22 mouse cellular contexts compared by ENCODE assay signal in the genomic region with DNA sequence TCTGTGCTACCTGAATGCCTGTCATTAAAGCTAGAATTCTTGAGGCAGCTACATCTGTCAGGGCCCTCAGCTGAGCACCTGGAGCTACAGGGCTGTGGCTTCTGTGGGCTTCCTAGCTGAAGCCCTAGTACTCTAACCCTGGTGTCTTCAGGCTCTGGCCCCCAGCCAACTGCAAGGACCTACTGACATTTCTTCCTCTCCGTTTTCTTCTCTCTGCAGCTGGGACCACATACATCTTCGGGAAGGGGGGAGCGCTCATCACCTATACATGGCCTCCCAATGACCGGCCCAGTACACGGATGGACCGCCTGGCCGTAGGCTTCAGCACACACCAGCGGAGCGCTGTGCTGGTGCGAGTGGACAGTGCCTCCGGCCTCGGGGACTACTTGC. TPM values are rescaled to one million over a fixed set of nuclear protein-coding genes. Genes with fewer than 3 reads are reported as not detected.
DNase-seq lines count a peak whose midpoint lies in the region; ATAC-seq and TF ChIP-seq lines count a peak whose summit lies in the region.
"Had no signal": no experiment of that assay in that cellular context is flagged by ENCODE, and none has a peak within 500 bp of the region (broad histone marks: within the 10 kb centered on the region; RNA-seq: fewer than 3 reads in every experiment).

No protein-coding gene starts in this region.

- peak overlapping the region; percentile 6; the same call in 1 of the 2 replicates for H3K4me2 ChIP-seq in forebrain, embryonic 12.5 days
- H3K4me2 ChIP-seq in hindbrain, postnatal 0 days (ENCODE audit: low read depth, low read length): peak overlapping the region; percentile 92; the same call in 1 of the 2 replicates
- H3K4me2 ChIP-seq in midbrain, embryonic 16.5 days (ENCODE audit: low read length): peak overlapping the region; percentile 91; the same call in 1 of the 2 replicates
- H3K4me2 ChIP-seq: liver, embryonic 12.5 days had no signal

- peaks cover 20% of the 10 kb centered on the region for H3K36me3 ChIP-seq in forebrain, embryonic 12.5 days (replicated peaks)
- peaks cover 28% of the 10 kb centered on the region for H3K36me3 ChIP-seq in forebrain, embryonic 10.5 days (replicated peaks)
- peaks cover 29% of the 10 kb centered on the region for H3K36me3 ChIP-seq in hindbrain, postnatal 0 days (ENCODE audit: insufficient read depth, low read length)
- H3K36me3 ChIP-seq in hindbrain, embryonic 10.5 days: peaks cover 33% of the 10 kb centered on the region
- peaks cover 26% of the 10 kb centered on the region; the same call in 1 of the 2 replicates for H3K36me3 ChIP-seq in midbrain, embryonic 16.5 days (ENCODE audit: control insufficient read depth, insufficient read depth, low read length)
- H3K36me3 ChIP-seq: liver, embryonic 12.5 days had no signal

- peaks cover 12% of the 10 kb centered on the region for H3K27me3 ChIP-seq in forebrain, embryonic 12.5 days
- H3K27me3 ChIP-seq in forebrain, embryonic 10.5 days (ENCODE audit: poor library complexity, severe bottlenecking): peaks cover 86% of the 10 kb centered on the region
- H3K27me3 ChIP-seq in hindbrain, postnatal 0 days (ENCODE audit: insufficient read depth, low read length): no peaks in the 10 kb centered on the region
- peaks cover 81% of the 10 kb centered on the region for H3K27me3 ChIP-seq in hindbrain, embryonic 10.5 days (ENCODE audit: insufficient read depth, poor library complexity, severe bottlenecking)
- no peaks in the 10 kb centered on the region for H3K27me3 ChIP-seq in midbrain, embryonic 16.5 days (ENCODE audit: control insufficient read depth, insufficient read depth, low read depth, low read length)

- H3K9ac ChIP-seq in forebrain, embryonic 12.5 days: peak overlapping the region; percentile 33; the same call in 1 of the 2 replicates
- peak overlapping the region; percentile 67; the same call in 1 of the 2 replicates for H3K9ac ChIP-seq in hindbrain, postnatal 0 days (replicated peaks; ENCODE audit: low read length)
- H3K9ac ChIP-seq in midbrain, embryonic 16.5 days (ENCODE audit: low read depth, low read length): peak overlapping the region; percentile 66; the same call in 1 of the 2 replicates
- H3K9ac ChIP-seq: liver, embryonic 12.5 days had no signal

- H3K27ac ChIP-seq in forebrain, embryonic 12.5 days: peak overlapping the region; percentile 50
- H3K27ac ChIP-seq in forebrain, embryonic 10.5 days: no peak overlapping the region
- peak overlapping the region; percentile 84; the same call in 1 of the 2 replicates for H3K27ac ChIP-seq in hindbrain, postnatal 0 days
- no peak overlapping the region for H3K27ac ChIP-seq in hindbrain, embryonic 10.5 days
- peak overlapping the region; percentile 85; the same call in 1 of the 2 replicates for H3K27ac ChIP-seq in midbrain, embryonic 16.5 days (ENCODE audit: low read length)
- H3K27ac ChIP-seq: gastrocnemius, adult 2 months; liver, embryonic 12.5 days had no signal

- ATAC-seq in forebrain, embryonic 12.5 days (ENCODE audit: low FRiP score): no peak
- ATAC-seq in hindbrain, postnatal 0 days: no peak
- no peak for ATAC-seq in midbrain, embryonic 16.5 days
- no peak for ATAC-seq in megakaryocyte-erythroid progenitor cell, adult 5-6 weeks (replicated peaks; ENCODE audit: low FRiP score, low TSS enrichment, poor library complexity, severe bottlenecking)
- ATAC-seq: liver, embryonic 12.5 days had no signal

- 89% methylated on average over 12 of the region's 12 CpGs for WGBS in forebrain, embryonic 12.5 days
- WGBS in forebrain, embryonic 10.5 days: 90% methylated on average over 12 of the region's 12 CpGs
- WGBS in hindbrain, postnatal 0 days: 81% methylated on average over 12 of the region's 12 CpGs
- WGBS in hindbrain, embryonic 10.5 days: 92% methylated on average over 12 of the region's 12 CpGs
- 93% methylated on average over 12 of the region's 12 CpGs for WGBS in midbrain, embryonic 16.5 days

- DNase-seq in forebrain, embryonic 10.5 days (ENCODE audit: extremely low spot score, low spot score): no peak
- no peak for DNase-seq in hindbrain, postnatal 0 days (ENCODE audit: low spot score)
- no peak for DNase-seq in hindbrain, embryonic 10.5 days (ENCODE audit: low spot score)
- DNase-seq in MN1 (ENCODE audit: low spot score): peak; percentile 27
- DNase-seq in kidney, adult 18-20 months: no peak
- DNase-seq: gastrocnemius, adult 2 months; spleen, adult 18-20 months; thymus, adult 18-20 months had no signal

- no peaks in the 10 kb centered on the region for H3K9me3 ChIP-seq in forebrain, embryonic 12.5 days
- no peaks in the 10 kb centered on the region for H3K9me3 ChIP-seq in forebrain, embryonic 10.5 days
- no peaks in the 10 kb centered on the region for H3K9me3 ChIP-seq in hindbrain, postnatal 0 days (ENCODE audit: low read length)
- H3K9me3 ChIP-seq in hindbrain, embryonic 10.5 days: no peaks in the 10 kb centered on the region
- H3K9me3 ChIP-seq in midbrain, embryonic 16.5 days (replicated peaks; ENCODE audit: control insufficient read depth, low read length, poor library complexity, severe bottlenecking): no peaks in the 10 kb centered on the region
- H3K9me3 ChIP-seq: liver, embryonic 12.5 days had no signal

- peaks cover 70% of the 10 kb centered on the region for H3K4me1 ChIP-seq in forebrain, embryonic 12.5 days
- H3K4me1 ChIP-seq in forebrain, embryonic 10.5 days: peaks cover 69% of the 10 kb centered on the region
- H3K4me1 ChIP-seq in hindbrain, postnatal 0 days (ENCODE audit: insufficient read depth, low read length): peaks cover 35% of the 10 kb centered on the region
- H3K4me1 ChIP-seq in hindbrain, embryonic 10.5 days (replicated peaks): peaks cover 65% of the 10 kb centered on the region
- peaks cover 47% of the 10 kb centered on the region for H3K4me1 ChIP-seq in midbrain, embryonic 16.5 days (ENCODE audit: control insufficient read depth, insufficient read depth, low read length)

- no peak overlapping the region for H3K4me3 ChIP-seq in forebrain, embryonic 12.5 days (replicated peaks)
- no peak overlapping the region for H3K4me3 ChIP-seq in forebrain, embryonic 10.5 days
- H3K4me3 ChIP-seq in hindbrain, postnatal 0 days (ENCODE audit: low read length): no peak overlapping the region
- H3K4me3 ChIP-seq in hindbrain, embryonic 10.5 days: no peak overlapping the region
- no peak overlapping the region for H3K4me3 ChIP-seq in midbrain, embryonic 16.5 days (ENCODE audit: low read depth, low read length)
- H3K4me3 ChIP-seq: gastrocnemius, adult 2 months; liver, embryonic 12.5 days had no signal

- no peak for TF ChIP-seq CTCF in hindbrain, postnatal 0 days (IDR thresholded peaks at IDR 0.05; ENCODE audit: low read depth)

RNA-seq across cellular contexts. Expression of gene Slc22a12, which starts 38.2 kb away (rescaled TPM):
- not detected in 2 replicates for polyA plus RNA-seq in forebrain, embryonic 12.5 days (2016; fragmentation: Nextera tagmentation; extraction: Ambion mirVana)
- not detected in 2 replicates for polyA plus RNA-seq in forebrain, embryonic 10.5 days (2016; fragmentation: Nextera tagmentation; extraction: Ambion mirVana)
- 0.21 and 1.2 TPM in 2 replicates for total RNA-seq in hindbrain, postnatal 0 days (2014; rRNA removed)
- 0.28 and 0.35 TPM in 2 replicates for polyA plus RNA-seq in hindbrain, postnatal 0 days (2015; fragmentation: Nextera tagmentation; extraction: Ambion mirVana)
- not detected in 2 replicates for polyA plus RNA-seq in hindbrain, embryonic 10.5 days (2016; fragmentation: Nextera tagmentation; extraction: Ambion mirVana)
- polyA plus RNA-seq in midbrain, embryonic 16.5 days (2015; fragmentation: Nextera tagmentation; extraction: Ambion mirVana): 0.11 TPM in 1 of 2 replicates, not detected in the other
- total RNA-seq in megakaryocyte-erythroid progenitor cell, adult 5-6 weeks (2014; fragmentation: Nextera tagmentation): not detected in 2 replicates
- total RNA-seq in megakaryocyte-erythroid progenitor cell, adult 5-6 weeks (2017): not detected in 2 replicates
- total RNA-seq: adrenal gland, postnatal 10 days; gastrocnemius, adult 2 months; granulocyte monocyte progenitor cell, adult 5-6 weeks; left cerebral cortex, adult 18-20 months; megakaryocyte progenitor cell, adult 5-6 weeks had no signal
- polyA plus RNA-seq: brain, embryonic 14.5 days; embryonic facial prominence, embryonic 14.5 days; heart, embryonic 14.5 days; limb, embryonic 11.5 days; liver, embryonic 12.5 days; lung, embryonic 16.5 days; stomach, embryonic 14.5 days had no signal

Comparison
In these comparisons a context has a peak if more than half of its experiments do, and no peak if none do; other contexts are left out.
1. H3K27ac ChIP-seq: peak in forebrain, embryonic 12.5 days (single experiment), hindbrain, postnatal 0 days (single experiment) and midbrain, embryonic 16.5 days (single experiment); none in forebrain, embryonic 10.5 days (single experiment) and hindbrain, embryonic 10.5 days (single experiment).
2. H3K4me2 ChIP-seq: peak in every context shown above with its lines; median percentile 92 in hindbrain, postnatal 0 days; 91 in midbrain, embryonic 16.5 days; 6 in forebrain, embryonic 12.5 days.
3. Peak in every context shown above with its lines, with median percentiles within 50 percentile points of each other: H3K9ac ChIP-seq.